Mouse (Mus musculus) testis, adult 10 weeks (tissue): ENCODE results near the gene Cox7a1. TPM values are rescaled to one million over a fixed set of nuclear protein-coding genes. Genes with fewer than 3 reads are reported as not detected.

Experiments used
- polyA plus RNA-seq: library from polyadenylated mRNA; stranded (reverse); fragments of 350-450 nt; fragmentation: Illumina TruSeq; extraction: RNeasy Lipid Tissue Mini Kit (QIAGEN cat#74804); gene quantifications from one replicate; pipeline ENCODE4 v1.2.3, GENCODE M21; 2014; ENCODE audit warnings: low read depth, low replicate concordance

Gene Cox7a1
- polyA plus RNA-seq: 0.74 TPM

GRCm38 (mm10) chr7:30183879-30184289, at the start of gene Cox7a1:
TSS of gene Cox7a1 (plus strand) at chr7:30184144.

DNA sequence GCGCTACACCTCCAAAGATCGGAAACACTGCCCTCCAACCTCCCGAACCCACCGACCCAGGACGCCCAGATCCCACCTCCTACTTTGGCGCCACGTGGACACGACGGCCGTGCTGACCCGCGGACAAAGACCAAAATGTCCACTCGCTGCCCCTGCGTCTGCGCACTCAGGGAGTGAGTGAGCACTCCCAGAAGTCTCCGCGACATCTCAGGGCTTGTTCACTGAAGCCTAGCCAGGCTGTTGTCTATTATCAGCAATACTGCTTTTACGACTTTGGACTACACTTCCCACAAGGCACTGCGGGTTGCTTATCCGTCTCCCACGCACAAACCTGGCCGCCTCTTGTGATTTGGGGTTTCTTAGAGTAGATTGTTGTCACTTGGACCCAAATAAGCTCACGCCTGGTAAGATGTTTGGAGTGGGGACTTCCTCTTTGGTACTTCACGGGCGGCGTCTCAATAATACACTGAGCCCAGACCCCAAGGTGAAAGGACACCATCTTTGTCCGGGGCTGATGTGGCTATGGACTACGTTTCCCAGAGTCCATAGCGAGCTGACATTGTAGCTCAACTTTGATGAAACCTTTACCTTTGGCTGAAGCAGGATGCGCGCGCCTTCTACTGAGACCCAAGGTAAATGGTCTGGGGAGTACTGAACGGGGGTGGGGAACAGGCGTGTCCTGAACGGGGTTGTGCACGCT, 14.2 kb upstream of the Cox7a1 start, which contains the start of gene Zfp146:
Gene Zfp146, minus strand, starts transcription at position 168 of the 700 bp plus-strand sequence.

GRCm38 (mm10) chr7:30198481-30198971, 14.6 kb downstream of the Cox7a1 start, which contains the start of gene Capns1:
TSS of gene Capns1 (minus strand) at chr7:30198811.

GRCm38 (mm10) chr7:30231669-30232454, 47.9 kb downstream of the Cox7a1 start, which contains the start of the genes Polr2i and Tbcb:
TSS of gene Polr2i (plus strand) at chr7:30231948.
TSS of gene Tbcb (minus strand) at chr7:30232272.

GRCm38 (mm10) chr7:30235625-30236024, 51.7 kb downstream of the Cox7a1 start, which contains the start of gene Ovol3:
TSS of gene Ovol3 (minus strand) at chr7:30235725.

Other genes starting within 250 kb of the Cox7a1 start
- gene Zfp74, start 230.1 kb upstream of the Cox7a1 start, polyA plus RNA-seq: 1.8 TPM
- gene Zfp568, start 200.2 kb upstream of the Cox7a1 start, polyA plus RNA-seq: 3.3 TPM
- 2.4 TPM for gene Zfp14, start 132.8 kb upstream of the Cox7a1 start, polyA plus RNA-seq
- 2.5 TPM for gene Zfp82, start 111.2 kb upstream of the Cox7a1 start, polyA plus RNA-seq
- 0.41 TPM for gene Gm26920, start 93.7 kb upstream of the Cox7a1 start, polyA plus RNA-seq
- 1.9 TPM for gene Zfp566, start 93.6 kb upstream of the Cox7a1 start, polyA plus RNA-seq
- gene Zfp260, start 89.4 kb upstream of the Cox7a1 start, polyA plus RNA-seq: 31.7 TPM
- gene Zfp382, start 62.2 kb upstream of the Cox7a1 start, polyA plus RNA-seq: 11.5 TPM
- 13.3 TPM for gene Zfp146, start 14.4 kb upstream of the Cox7a1 start, polyA plus RNA-seq
- gene Capns1, start 14.7 kb downstream of the Cox7a1 start, polyA plus RNA-seq: 117 TPM
- 3.9 TPM for gene Polr2i, start 47.8 kb downstream of the Cox7a1 start, polyA plus RNA-seq
- 8.5 TPM for gene Tbcb, start 48.1 kb downstream of the Cox7a1 start, polyA plus RNA-seq
- gene Ovol3, start 51.6 kb downstream of the Cox7a1 start, polyA plus RNA-seq: not detected
- gene Thap8, start 96.0 kb downstream of the Cox7a1 start, polyA plus RNA-seq: 0.63 TPM
- 22.5 TPM for gene Wdr62, start 96.3 kb downstream of the Cox7a1 start, polyA plus RNA-seq
- gene Clip3, start 107.6 kb downstream of the Cox7a1 start, polyA plus RNA-seq: 9.1 TPM
- gene Alkbh6, start 124.6 kb downstream of the Cox7a1 start, polyA plus RNA-seq: 1.8 TPM
- 0.78 TPM for gene Syne4, start 130.7 kb downstream of the Cox7a1 start, polyA plus RNA-seq
- gene E130208F15Rik, start 137.6 kb downstream of the Cox7a1 start, polyA plus RNA-seq: 0.57 TPM
- 2.2 TPM for gene Sdhaf1, start 139.8 kb downstream of the Cox7a1 start, polyA plus RNA-seq
- gene Lrfn3, start 178.6 kb downstream of the Cox7a1 start, polyA plus RNA-seq: not detected
- not detected for gene Tyrobp, start 229.6 kb downstream of the Cox7a1 start, polyA plus RNA-seq
- not detected for gene Hcst, start 235.7 kb downstream of the Cox7a1 start, polyA plus RNA-seq
- 0.10 TPM for gene Nfkbid, start 237.6 kb downstream of the Cox7a1 start, polyA plus RNA-seq